Mouse (Mus musculus) heart, postnatal 0 days (tissue): ENCODE measurements around the gene Cd3eap. TPM values are rescaled to one million over a fixed set of nuclear protein-coding genes. Genes with fewer than 3 reads are reported as not detected.

Experiments
- ATAC-seq: fragments of 200-750 bp; cut with Nextera tagmentation; 2 replicates; pipeline ENCODE4 v1.8.0; 2017; ENCODE audit warnings: low read depth, moderate number of reproducible peaks, moderate library complexity; ENCODE audit not compliant: insufficient read depth
- DNase-seq: peaks from one replicate; pipeline ENCODE4 v3.0.0-alpha.2; 2016; ENCODE audit warnings: low spot score
- H3K27ac ChIP-seq: fragments of 300-500 bp; sonication (generic); 2 replicates; pipeline ENCODE4 v1.5.1; 2014; ENCODE audit warnings: low read depth, mild to moderate bottlenecking
- H3K27me3 ChIP-seq: fragments of 300-500 bp; sonication (generic); 2 replicates; pipeline ENCODE4 v1.6.1; 2014; ENCODE audit warnings: low read length, mixed read lengths; ENCODE audit not compliant: control insufficient read depth, insufficient read depth
- H3K36me3 ChIP-seq: fragments of 300-500 bp; sonication (generic); replicated peaks from 2 replicates; pipeline ENCODE4 v1.6.1; 2014; ENCODE audit warnings: low read length, mixed read lengths; ENCODE audit not compliant: control insufficient read depth, insufficient read depth
- H3K4me1 ChIP-seq: fragments of 300-500 bp; sonication (generic); 2 replicates; pipeline ENCODE4 v1.6.1; 2014; ENCODE audit warnings: antibody characterized with exemption; ENCODE audit not compliant: control insufficient read depth, insufficient read depth
- H3K4me2 ChIP-seq: fragments of 300-500 bp; sonication (generic); 2 replicates; pipeline ENCODE4 v1.6.1; 2014; ENCODE audit warnings: low read depth, mild to moderate bottlenecking, low read length, moderate library complexity
- H3K4me3 ChIP-seq: fragments of 300-500 bp; sonication (generic); 2 replicates; pipeline ENCODE4 v1.5.1; 2014; ENCODE audit warnings: low read depth, low read length
- H3K9ac ChIP-seq: fragments of 300-500 bp; sonication (generic); replicated peaks from 2 replicates; pipeline ENCODE4 v1.6.1; 2014; ENCODE audit warnings: low read depth, low read length, mixed read lengths
- H3K9me3 ChIP-seq: fragments of 300-500 bp; sonication (generic); replicated peaks from 2 replicates; pipeline ENCODE4 v1.6.1; 2016; ENCODE audit warnings: low read length; ENCODE audit not compliant: control insufficient read depth
- CTCF ChIP-seq: IDR thresholded peaks from 2 replicates; pipeline ENCODE4 v1.5.1; 2016; ENCODE audit warnings: antibody characterized with exemption, control low read depth, low read depth
- EP300 ChIP-seq: IDR thresholded peaks from 2 replicates; pipeline ENCODE4 v1.6.1; 2016; ENCODE audit warnings: antibody characterized with exemption, low read depth
- WGBS: fragments of 180-500 bp; shearing (Covaris S2); extraction: QIAGEN DNeasy Blood & Tissue Kit; methylation state at CpG from one replicate; pipeline ENCODE4 v1.1.7; 2014; 5-methylcytosine and 5-hydroxymethylcytosine counted together
- polyA plus RNA-seq: library from polyadenylated mRNA; unstranded; fragments of >200 nt; fragmentation: Nextera tagmentation; extraction: Ambion mirVana; gene quantifications from 2 replicates; pipeline ENCODE4 v1.2.1, GENCODE M21; 2015
- total RNA-seq: library from RNA; depleted of rRNA; stranded (reverse); fragments of >200 nt; gene quantifications from 2 replicates; pipeline ENCODE4 v1.2.3, GENCODE M21; 2014; ENCODE audit warnings: low replicate concordance

Cd3eap gene
- total and polyA plus RNA-seq, 2 experiments from 2014 or later = 3.2 to 11.7 TPM

- no peaks in the 10 kb centered on the region for H3K9me3 ChIP-seq
- ATAC-seq (no peak), DNase-seq (no peak)
- H3K4me1 ChIP-seq = peaks cover 19% of the 10 kb centered on the region
- no peak for TF ChIP-seq EP300
- no peak for TF ChIP-seq CTCF
- H3K9ac ChIP-seq = peak within 1 kb of the TSS; percentile 53
- peak within 1 kb of the TSS; percentile 75 for H3K4me3 ChIP-seq
- peaks cover 11% of the 10 kb centered on the region; the same call in 1 of the 2 replicates for H3K36me3 ChIP-seq
- WGBS = 20% methylated on average over 12 of the region's 12 CpGs
- peak within 1 kb of the TSS; percentile 65 for H3K4me2 ChIP-seq
- no peaks in the 10 kb centered on the region for H3K27me3 ChIP-seq
- H3K27ac ChIP-seq = peak within 1 kb of the TSS; percentile 70
Measured at GRCm38 (mm10) chr7:19344237-19344847, 14.9 kb downstream of the Cd3eap start, which contains the start of gene Ercc1. Gene Ercc1 (plus strand): TSS chr7:19344778.

- no peaks in the 10 kb centered on the region for H3K9me3 ChIP-seq
- H3K4me1 ChIP-seq = peaks cover 19% of the 10 kb centered on the region
- DNase-seq (peak; percentile 78), ATAC-seq (no peak)
- no peak overlapping the region for H3K9ac ChIP-seq
- no peaks in the 10 kb centered on the region for H3K27me3 ChIP-seq
- peak; percentile 93 for TF ChIP-seq CTCF
- TF ChIP-seq EP300 = no peak
- no peak overlapping the region for H3K4me3 ChIP-seq
- H3K36me3 ChIP-seq = peaks cover 1% of the 10 kb centered on the region; the same call in 1 of the 2 replicates
- H3K27ac ChIP-seq = no peak overlapping the region; the same call in 1 of the 2 replicates
- H3K4me2 ChIP-seq = peak overlapping the region; percentile 4; the same call in 1 of the 2 replicates
- WGBS = under 1% methylated on average over 11 of the region's 11 CpGs
Measured at GRCm38 (mm10) chr7:19343210-19343808, 16.0 kb downstream of the Cd3eap start.

- Histone ChIP-seq H3K9me3 (no peaks in the 10 kb centered on the region), H3K36me3 (no peaks in the 10 kb centered on the region), H3K9ac (peak overlapping the region; percentile 15; the same call in 1 of the 2 replicates), H3K4me2 (peak overlapping the region; percentile 71), H3K4me1 (peaks cover 19% of the 10 kb centered on the region), H3K27ac (peak overlapping the region; percentile 85), H3K4me3 (peak overlapping the region; percentile 47), H3K27me3 (no peaks in the 10 kb centered on the region)
- 1% methylated on average over 27 of the region's 27 CpGs for WGBS
- ATAC-seq (peak; percentile 54), DNase-seq (peak; percentile 84)
- peak; percentile 98 for TF ChIP-seq CTCF
- no peak for TF ChIP-seq EP300
Measured at GRCm38 (mm10) chr7:19342481-19343027, 16.7 kb downstream of the Cd3eap start.

GRCm38 (mm10) chr7:19341761-19342409, 17.4 kb downstream of the Cd3eap start:
- Histone ChIP-seq H3K9me3 (no peaks in the 10 kb centered on the region), H3K4me1 (peaks cover 19% of the 10 kb centered on the region), H3K27ac (peak overlapping the region; percentile 85), H3K4me3 (peak overlapping the region; percentile 47), H3K36me3 (no peaks in the 10 kb centered on the region), H3K4me2 (peak overlapping the region; percentile 71), H3K27me3 (no peaks in the 10 kb centered on the region), H3K9ac (peak overlapping the region; percentile 15; the same call in 1 of the 2 replicates)
- TF ChIP-seq CTCF = no peak
- TF ChIP-seq EP300 = 0 out of 2 replicates have a peak, but pooled peaks have one; percentile 54
- peak; percentile 83 for ATAC-seq
- DNase-seq = peak; percentile 87
- WGBS = 2% methylated on average over 41 of the region's 41 CpGs

- H3K9ac ChIP-seq = no peak overlapping the region
Measured at GRCm38 (mm10) chr7:19341250-19341649, 18.0 kb downstream of the Cd3eap start.

More at GRCm38 (mm10) chr7:19341250-19341649, 18.0 kb downstream of the Cd3eap start:
- peak overlapping the region; percentile 85 for H3K27ac ChIP-seq
- DNase-seq (no peak), ATAC-seq (no peak)
- peak overlapping the region; percentile 71 for H3K4me2 ChIP-seq
- no peak for TF ChIP-seq CTCF
- H3K4me1 ChIP-seq = peaks cover 19% of the 10 kb centered on the region
- peak overlapping the region; percentile 47 for H3K4me3 ChIP-seq
- no peaks in the 10 kb centered on the region for H3K27me3 ChIP-seq
- no peaks in the 10 kb centered on the region for H3K9me3 ChIP-seq
- H3K36me3 ChIP-seq = no peaks in the 10 kb centered on the region
- 10% methylated on average over 10 of the region's 10 CpGs for WGBS
